Mouse (Mus musculus) cerebellum, adult 2 months (tissue): ENCODE measurements at regions not wholly inside any gene's neighbourhood (a gene's known extent, or its start where the extent isn't known, plus 50 kb on each side); places are given as distances from the start of the nearest gene placed in this dataset.

Experiments
- CTCF ChIP-seq: fragments of 200-500 bp; IDR thresholded peaks from 2 replicates; pipeline ENCODE4 v1.5.1; 2011; ENCODE audit warnings: low read depth, mild to moderate bottlenecking, control low read depth, low read length, moderate library complexity, borderline replicate concordance; ENCODE audit not compliant: insufficient read depth
- POLR2A ChIP-seq: fragments of 200-500 bp; IDR thresholded peaks from 2 replicates; pipeline ENCODE4 v1.6.1; 2011; ENCODE audit warnings: low read length, control low read depth, borderline replicate concordance; ENCODE audit not compliant: insufficient read depth

GRCm38 (mm10) chr6:139075433-139075832 lies 417.1 kb upstream of the Igbp1b start:
- TF ChIP-seq CTCF (no peak), POLR2A (no peak)
